Mouse (Mus musculus) midbrain, postnatal 0 days (tissue): ENCODE data around the gene Polr1d. TPM values are rescaled to one million over a fixed set of nuclear protein-coding genes. Genes with fewer than 3 reads are reported as not detected.

Source experiments
- ATAC-seq: fragments of 200-750 bp; cut with Nextera tagmentation; 2 replicates; pipeline ENCODE4 v1.8.0; 2017; ENCODE audit warnings: moderate number of reproducible peaks, mild to moderate bottlenecking, moderate TSS enrichment, moderate library complexity; ENCODE audit not compliant: low FRiP score
- DNase-seq: peaks from one replicate; pipeline ENCODE4 v3.0.0-alpha.2; 2015; ENCODE audit warnings: low spot score
- H3K27ac ChIP-seq: fragments of 300-500 bp; sonication (generic); 2 replicates; pipeline ENCODE4 v1.5.1; 2014; ENCODE audit warnings: low read depth, mild to moderate bottlenecking, low read length, mixed read lengths
- H3K27me3 ChIP-seq: fragments of 300-500 bp; sonication (generic); 2 replicates; pipeline ENCODE4 v1.6.1; 2014; ENCODE audit warnings: low read length, control low read depth, mixed read lengths; ENCODE audit not compliant: insufficient read depth
- H3K36me3 ChIP-seq: fragments of 300-500 bp; sonication (generic); 2 replicates; pipeline ENCODE4 v1.6.1; 2014; ENCODE audit warnings: low read length, control low read depth, mixed read lengths; ENCODE audit not compliant: insufficient read depth
- H3K4me1 ChIP-seq: fragments of 300-500 bp; sonication (generic); 2 replicates; pipeline ENCODE4 v1.6.1; 2014; ENCODE audit warnings: mild to moderate bottlenecking, control low read depth, antibody characterized with exemption, low read length, mixed read lengths; ENCODE audit not compliant: insufficient read depth
- H3K4me2 ChIP-seq: fragments of 300-500 bp; sonication (generic); 2 replicates; pipeline ENCODE4 v1.6.1; 2014; ENCODE audit warnings: low read depth, mild to moderate bottlenecking, low read length, mixed read lengths; ENCODE audit not compliant: poor library complexity, severe bottlenecking
- H3K4me3 ChIP-seq: fragments of 300-500 bp; sonication (generic); 2 replicates; pipeline ENCODE4 v1.5.1; 2014; ENCODE audit warnings: low read depth, mild to moderate bottlenecking, low read length, moderate library complexity
- H3K9ac ChIP-seq: fragments of 300-500 bp; sonication (generic); replicated peaks from 2 replicates; pipeline ENCODE4 v1.6.1; 2014; ENCODE audit warnings: mild to moderate bottlenecking, low read length, moderate library complexity, mixed read lengths; ENCODE audit not compliant: poor library complexity, severe bottlenecking
- H3K9me3 ChIP-seq: fragments of 300-500 bp; sonication (generic); 2 replicates; pipeline ENCODE4 v1.6.1; 2016; ENCODE audit warnings: low read length, control low read depth
- CTCF ChIP-seq: IDR thresholded peaks from 2 replicates; pipeline ENCODE4 v1.5.1; 2016; ENCODE audit warnings: antibody characterized with exemption, mild to moderate bottlenecking
- WGBS: fragments of 180-500 bp; shearing (Covaris S2); extraction: QIAGEN DNeasy Blood & Tissue Kit; methylation state at CpG from one replicate; pipeline ENCODE4 v1.1.7; 2014; 5-methylcytosine and 5-hydroxymethylcytosine counted together
- polyA plus RNA-seq: library from polyadenylated mRNA; unstranded; fragments of >200 nt; fragmentation: Nextera tagmentation; extraction: Ambion mirVana; gene quantifications from 2 replicates; pipeline ENCODE4 v1.2.1, GENCODE M21; 2015
- total RNA-seq: library from RNA; depleted of rRNA; stranded (reverse); fragments of >200 nt; gene quantifications from 2 replicates; pipeline ENCODE4 v1.2.3, GENCODE M21; 2014

Gene Polr1d
- total and polyA plus RNA-seq, 2 experiments from 2014 or later: 60.1 to 89.4 TPM

DNA sequence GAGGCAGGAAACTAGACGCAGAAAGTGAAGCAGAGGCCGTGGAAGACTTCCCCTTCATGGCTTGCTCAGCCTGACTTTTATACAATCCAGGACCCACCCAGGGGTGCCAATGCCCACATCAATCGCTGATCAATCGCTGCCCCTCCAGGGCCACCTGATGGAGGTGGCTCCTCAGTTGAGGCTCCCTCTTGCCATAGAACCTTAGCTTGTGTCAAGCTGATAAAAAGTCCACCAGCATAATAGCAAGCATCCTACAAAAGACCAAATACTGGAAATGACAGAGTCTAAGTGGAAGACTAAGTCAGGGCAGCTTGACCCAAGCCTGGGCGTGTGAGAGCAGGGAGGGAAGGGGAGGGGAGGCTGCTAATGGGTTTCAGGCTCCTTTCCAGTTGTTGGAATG is 40.2 kb upstream of the Polr1d start:
- WGBS: 92% methylated on average over 5 of the region's 5 CpGs
- ATAC-seq: no peak
- H3K4me2 ChIP-seq: no peak overlapping the region

GRCm38 (mm10) chr5:147037601-147038000 is 39.2 kb upstream of the Polr1d start:
- Histone ChIP-seq H3K27me3 (no peaks in the 10 kb centered on the region), H3K9ac (no peak overlapping the region), H3K36me3 (no peaks in the 10 kb centered on the region), H3K27ac (no peak overlapping the region), H3K9me3 (no peaks in the 10 kb centered on the region), H3K4me1 (no peaks in the 10 kb centered on the region), H3K4me3 (no peak overlapping the region), H3K4me2 (no peak overlapping the region)
- no peak for DNase-seq
- TF ChIP-seq CTCF: no peak
- 71% methylated on average over 3 of the region's 3 CpGs for WGBS
- ATAC-seq: no peak

More for the DNA sequence above, 40.2 kb upstream of the Polr1d start:
- H3K4me1 ChIP-seq: no peaks in the 10 kb centered on the region
- no peak overlapping the region for H3K27ac ChIP-seq
- no peak overlapping the region for H3K4me3 ChIP-seq
- peaks cover 2% of the 10 kb centered on the region; the same call in 1 of the 2 replicates for H3K36me3 ChIP-seq
- H3K9ac ChIP-seq: no peak overlapping the region
- H3K27me3 ChIP-seq: no peaks in the 10 kb centered on the region
- TF ChIP-seq CTCF: no peak
- H3K9me3 ChIP-seq: no peaks in the 10 kb centered on the region
- no peak for DNase-seq

DNA sequence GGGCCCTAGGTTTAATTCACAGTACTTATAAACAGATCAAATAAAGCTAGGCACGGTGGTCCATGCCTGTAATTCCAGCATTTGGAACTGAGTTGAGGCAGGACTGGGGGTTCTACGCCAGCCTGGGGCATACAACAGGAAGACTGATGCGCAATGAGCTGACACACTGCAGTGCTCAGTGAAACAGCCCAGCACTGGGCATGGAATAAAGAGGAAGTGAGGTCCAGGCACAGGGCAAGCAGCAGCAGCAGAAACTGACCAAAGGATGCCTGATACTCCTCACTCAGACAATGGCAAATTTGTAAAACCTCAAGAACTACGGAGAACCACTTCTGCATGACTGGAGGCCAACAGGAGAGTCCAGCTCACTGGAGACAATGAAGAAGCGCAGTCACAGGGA is 37.5 kb upstream of the Polr1d start:
- Histone ChIP-seq H3K9me3 (no peaks in the 10 kb centered on the region), H3K27me3 (no peaks in the 10 kb centered on the region), H3K9ac (no peak overlapping the region), H3K36me3 (no peaks in the 10 kb centered on the region), H3K27ac (no peak overlapping the region), H3K4me3 (no peak overlapping the region), H3K4me2 (no peak overlapping the region), H3K4me1 (no peaks in the 10 kb centered on the region)
- 84% methylated on average over 5 of the region's 5 CpGs for WGBS
- TF ChIP-seq CTCF: no peak
- DNase-seq: no peak
- no peak for ATAC-seq

DNA sequence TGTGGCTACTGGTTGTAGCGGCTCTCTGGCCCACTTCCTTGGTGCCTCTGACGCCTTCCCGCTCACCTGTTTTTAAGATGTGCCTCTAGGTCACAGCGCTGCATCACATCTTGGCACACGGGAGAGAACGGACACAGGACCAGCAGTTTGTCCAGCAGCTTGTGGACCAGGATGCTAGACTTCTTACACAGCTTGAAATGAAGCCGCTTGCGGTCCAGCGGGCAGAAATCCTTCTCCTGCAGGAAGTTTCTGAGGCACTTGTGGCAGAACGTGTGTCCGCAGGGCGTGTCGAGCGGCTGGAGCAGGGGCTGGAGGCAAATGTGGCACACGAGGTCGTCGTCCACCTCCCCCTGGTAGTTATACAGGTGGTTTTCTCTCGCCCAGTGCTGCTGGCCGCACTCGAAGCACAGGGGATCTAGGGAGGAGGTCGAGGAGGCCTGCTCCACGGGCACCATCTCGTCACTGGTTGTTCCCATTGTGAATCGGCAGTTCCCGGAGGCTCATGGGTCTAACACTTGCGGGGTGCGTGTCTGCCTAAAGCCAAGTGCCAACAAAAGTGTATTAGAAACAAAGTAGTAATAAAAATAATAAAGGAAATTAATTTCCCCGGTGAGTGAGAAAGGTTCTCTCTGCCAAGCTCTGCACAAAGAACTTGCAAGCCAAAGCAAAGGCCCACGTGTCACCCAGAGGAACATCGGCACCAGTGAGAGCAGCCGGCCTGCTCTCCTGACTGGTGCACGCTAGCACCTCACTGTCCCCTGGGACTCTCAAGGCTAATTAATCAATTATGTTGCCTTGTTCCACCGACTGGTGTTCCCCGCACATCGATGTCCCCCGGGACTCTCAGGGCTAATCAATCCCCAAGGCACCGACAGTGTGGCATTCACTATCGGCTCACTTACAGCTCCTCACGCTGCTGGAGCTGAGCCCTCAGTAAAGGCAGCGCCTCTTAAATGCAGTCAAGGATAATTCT is 34.6 kb upstream of the Polr1d start:
- Histone ChIP-seq H3K27ac (no peak overlapping the region), H3K9ac (no peak overlapping the region), H3K27me3 (no peaks in the 10 kb centered on the region), H3K36me3 (no peaks in the 10 kb centered on the region), H3K9me3 (no peaks in the 10 kb centered on the region), H3K4me1 (no peaks in the 10 kb centered on the region), H3K4me3 (no peak overlapping the region), H3K4me2 (no peak overlapping the region)
- ATAC-seq: no peak
- no peak for TF ChIP-seq CTCF
- WGBS: 74% methylated on average over 40 of the region's 40 CpGs
- DNase-seq: peak; percentile 34

DNA sequence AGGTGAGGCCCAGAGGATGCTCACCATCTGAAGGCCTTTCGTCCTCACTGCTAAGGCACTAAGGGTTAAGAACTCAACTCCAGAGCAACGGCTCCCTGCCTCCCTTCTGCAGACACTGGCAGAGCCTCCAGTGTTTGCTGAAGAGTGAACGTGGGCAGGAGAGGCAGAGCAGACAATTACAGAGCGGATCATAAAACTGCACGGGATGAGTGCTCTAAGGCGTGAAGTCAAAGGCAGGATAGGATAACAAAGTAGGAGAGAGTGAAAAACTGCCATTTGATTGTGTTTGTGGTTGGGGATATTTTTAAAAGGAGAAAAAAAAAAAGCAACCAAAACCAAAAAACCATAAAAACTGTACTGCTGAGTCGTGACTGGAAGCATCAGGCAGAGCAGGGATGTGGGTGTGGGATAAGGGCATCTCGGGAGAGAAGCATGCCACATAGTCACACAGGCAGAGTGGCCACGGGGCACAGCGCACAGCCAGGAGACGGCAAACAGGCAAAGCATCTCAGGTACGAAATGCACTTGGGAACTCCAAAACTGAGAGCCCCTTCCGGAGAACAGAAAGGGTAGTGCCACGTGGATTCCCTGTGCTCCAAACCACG is 33.5 kb upstream of the Polr1d start:
- WGBS: 62% methylated on average over 15 of the region's 15 CpGs
- H3K9me3 ChIP-seq: no peaks in the 10 kb centered on the region
- H3K9ac ChIP-seq: no peak overlapping the region
- H3K27me3 ChIP-seq: no peaks in the 10 kb centered on the region
- no peak overlapping the region for H3K4me3 ChIP-seq
- no peak overlapping the region for H3K4me2 ChIP-seq
- H3K4me1 ChIP-seq: no peaks in the 10 kb centered on the region
- no peaks in the 10 kb centered on the region for H3K36me3 ChIP-seq
- no peak for DNase-seq
- TF ChIP-seq CTCF: no peak
- H3K27ac ChIP-seq: no peak overlapping the region
- no peak for ATAC-seq

GRCm38 (mm10) chr5:147045311-147045710 is 31.5 kb upstream of the Polr1d start:
- H3K4me3 ChIP-seq: no peak overlapping the region
- no peak overlapping the region for H3K9ac ChIP-seq
- H3K4me1 ChIP-seq: no peaks in the 10 kb centered on the region
- H3K27ac ChIP-seq: no peak overlapping the region
- no peak overlapping the region for H3K4me2 ChIP-seq
- 78% methylated on average over 9 of the region's 11 CpGs for WGBS
- no peak for ATAC-seq
- DNase-seq: no peak
- H3K27me3 ChIP-seq: no peaks in the 10 kb centered on the region
- no peaks in the 10 kb centered on the region for H3K9me3 ChIP-seq
- TF ChIP-seq CTCF: no peak
- no peaks in the 10 kb centered on the region for H3K36me3 ChIP-seq
